Mouse (Mus musculus) myocyte (in vitro differentiated cells): ENCODE data around the gene Klhdc9. TPM values are rescaled to one million over a fixed set of nuclear protein-coding genes. Genes with fewer than 3 reads are reported as not detected.

Source experiments
- H3K27me3 ChIP-seq: one replicate; pipeline ENCODE4 v1.6.1; 2011; ENCODE audit not compliant: control insufficient read depth, insufficient read depth, insufficient read length
- H3K36me3 ChIP-seq: one replicate; pipeline ENCODE4 v1.6.1; 2011; ENCODE audit not compliant: control insufficient read depth, insufficient read depth
- H3K4me2 ChIP-seq: one replicate; pipeline ENCODE4 v1.6.1; 2011; ENCODE audit warnings: low read depth, control low read depth
- H3K4me3 ChIP-seq: one replicate; pipeline ENCODE4 v1.5.1; 2011; ENCODE audit warnings: mild to moderate bottlenecking, control low read depth, moderate library complexity
- H3K79me2 ChIP-seq: one replicate; pipeline ENCODE4 v1.6.1; 2011; ENCODE audit not compliant: control insufficient read depth, insufficient read depth
- H3ac ChIP-seq: one replicate; pipeline ENCODE4 v1.6.1; 2011; ENCODE audit not compliant: control insufficient read depth, insufficient read length
- CEBPB ChIP-seq: IDR thresholded peaks from 2 replicates; pipeline ENCODE4 v1.6.1; 2011; ENCODE audit warnings: mild to moderate bottlenecking, moderate library complexity; ENCODE audit not compliant: poor library complexity, insufficient read depth, severe bottlenecking
- E2F4 ChIP-seq: IDR thresholded peaks from one replicate; pipeline ENCODE4 v1.6.1; 2011; ENCODE audit warnings: mild to moderate bottlenecking, control low read depth, moderate library complexity; ENCODE audit not compliant: insufficient read depth
- MAX ChIP-seq: IDR thresholded peaks from one replicate; pipeline ENCODE4 v1.6.1; 2011; ENCODE audit warnings: low read depth, mild to moderate bottlenecking, control low read depth
- MYOD1 ChIP-seq, 3 experiments: IDR thresholded peaks; one replicate each; pipeline ENCODE4 v1.6.1; 2011; ENCODE audit warnings: control low read depth in 2 of 3, low read depth in 2 of 3, mild to moderate bottlenecking in 2 of 3, moderate library complexity in 1 of 3; ENCODE audit not compliant: insufficient read length in 2 of 3, control insufficient read depth in 1 of 3
- MYOG ChIP-seq, 3 experiments: IDR thresholded peaks; one replicate each; pipeline ENCODE4 v1.6.1; 2011; ENCODE audit warnings: control low read depth in 2 of 3, low read depth in 2 of 3, mild to moderate bottlenecking in 2 of 3; ENCODE audit not compliant: insufficient read length in 2 of 3, control insufficient read depth in 1 of 3, insufficient read depth in 1 of 3
- POLR2A ChIP-seq: IDR thresholded peaks from one replicate; pipeline ENCODE4 v1.6.1; 2011; ENCODE audit warnings: low read depth, mild to moderate bottlenecking, control low read depth, moderate library complexity; ENCODE audit not compliant: insufficient read length
- POLR2AphosphoS2 ChIP-seq: IDR thresholded peaks from one replicate; pipeline ENCODE4 v1.6.1; 2011; ENCODE audit warnings: low read depth, control low read depth; ENCODE audit not compliant: insufficient read length
- REST ChIP-seq: IDR thresholded peaks from one replicate; pipeline ENCODE4 v1.6.1; 2011; ENCODE audit warnings: mild to moderate bottlenecking, control low read depth, moderate library complexity; ENCODE audit not compliant: insufficient read depth, insufficient read length
- SRF ChIP-seq: IDR thresholded peaks from one replicate; pipeline ENCODE4 v1.6.1; 2011; ENCODE audit warnings: low read depth; ENCODE audit not compliant: control insufficient read depth, insufficient read length
- TCF12 ChIP-seq: IDR thresholded peaks from one replicate; pipeline ENCODE4 v1.6.1; 2011; ENCODE audit warnings: mild to moderate bottlenecking, control low read depth; ENCODE audit not compliant: poor library complexity, insufficient read depth, severe bottlenecking
- TCF3 ChIP-seq: IDR thresholded peaks from one replicate; pipeline ENCODE4 v1.6.1; 2011; ENCODE audit warnings: low read depth, control low read depth; ENCODE audit not compliant: insufficient read length
- USF1 ChIP-seq: IDR thresholded peaks from one replicate; pipeline ENCODE4 v1.6.1; 2011; ENCODE audit warnings: low read depth, mild to moderate bottlenecking, control low read depth, moderate library complexity
- polyA plus RNA-seq: library from polyadenylated mRNA; unstranded; fragments of >200 nt; fragmentation: generic; extraction: Trizol; gene quantifications from one replicate; pipeline ENCODE4 v1.2.1, GENCODE M21; 2012; ENCODE audit warnings: missing spikeins

Gene Klhdc9
- polyA plus RNA-seq, 1 experiment = not detected

DNA sequence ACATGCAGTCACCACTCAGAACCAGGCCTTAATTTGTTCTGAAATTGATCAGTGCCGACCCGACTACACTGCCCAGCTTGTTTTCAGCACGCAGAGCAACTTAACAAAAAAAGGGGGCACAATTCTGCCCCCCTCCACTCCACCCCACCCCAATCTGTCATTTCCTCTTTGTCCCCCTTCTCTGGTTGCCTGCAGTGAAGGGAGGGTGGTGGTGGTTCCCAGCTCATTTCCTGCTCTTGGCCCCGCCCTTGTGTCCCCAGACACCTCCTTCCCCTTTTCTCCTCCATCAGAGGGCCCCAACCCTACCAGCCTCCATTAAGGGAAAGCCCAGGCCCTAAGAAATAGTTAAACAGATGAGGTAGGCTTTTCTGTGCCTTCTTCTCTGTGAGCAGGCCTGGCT, 29.5 kb upstream of the Klhdc9 start:
- Histone ChIP-seq H3K4me3 (no peak overlapping the region), H3K27me3 (no peaks in the 10 kb centered on the region), H3K36me3 (no peaks in the 10 kb centered on the region), H3K79me2 (no peaks in the 10 kb centered on the region), H3ac (no peak overlapping the region), H3K4me2 (no peak overlapping the region)
- no peak for TF ChIP-seq E2F4
- no peak for TF ChIP-seq USF1
- no peak for TF ChIP-seq POLR2AphosphoS2
- no peak for TF ChIP-seq MAX
- no peak for TF ChIP-seq TCF3
- no peak for TF ChIP-seq MYOG (IDR thresholded peaks at IDR 0.05; ENCODE audit: control insufficient read depth in 1 of 3, insufficient read depth in 1 of 3, insufficient read length in 2 of 3, low read depth in 2 of 3)

DNA sequence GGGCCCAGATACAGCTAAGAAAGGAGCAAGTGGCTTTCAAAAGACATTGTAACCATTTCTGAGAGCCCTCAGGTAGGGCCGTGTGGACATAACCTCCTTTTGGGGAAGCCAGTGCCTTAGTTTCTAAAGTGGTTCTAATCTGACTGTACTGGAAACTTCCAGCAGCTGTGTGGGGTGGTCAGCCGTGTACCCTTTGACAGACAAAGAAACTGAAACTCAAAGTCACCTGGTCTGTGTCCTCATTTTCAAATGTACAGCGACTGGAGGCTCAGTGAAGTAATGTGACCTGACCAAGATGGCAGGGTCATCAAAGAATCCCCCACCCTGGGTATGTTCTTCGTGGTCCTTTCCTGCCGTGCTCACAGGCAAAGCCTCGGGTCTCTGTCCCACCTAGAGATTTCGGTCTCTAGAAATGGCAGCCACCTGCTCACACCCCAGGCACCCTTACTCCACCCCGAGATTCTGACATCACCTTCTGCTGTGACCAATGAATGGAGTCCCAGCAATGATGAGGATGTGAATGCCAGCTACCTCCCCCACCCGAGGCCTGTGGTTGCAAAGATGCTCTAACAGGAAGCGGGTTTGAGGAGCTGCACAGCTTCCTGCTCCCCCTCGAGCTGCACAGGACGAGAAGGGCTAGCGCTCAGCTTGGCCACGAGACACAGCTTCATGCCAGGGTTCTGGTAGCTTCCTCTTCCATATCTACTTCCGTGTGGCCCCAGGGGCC, 27.9 kb upstream of the Klhdc9 start, which contains the start of gene Arhgap30:
TSS of gene Arhgap30 (plus strand) at position 579 of the 727 bp plus-strand sequence.
- TF ChIP-seq E2F4 = no peak
- TF ChIP-seq MYOG (IDR thresholded peaks at IDR 0.05; ENCODE audit: control insufficient read depth in 1 of 3, insufficient read depth in 1 of 3, insufficient read length in 2 of 3, low read depth in 2 of 3) = no peak
- TF ChIP-seq TCF12 = no peak
- Histone ChIP-seq H3K4me3 (no peak within 1 kb of the TSS), H3ac (no peak within 1 kb of the TSS), H3K36me3 (no peaks in the 10 kb centered on the region), H3K79me2 (no peaks in the 10 kb centered on the region), H3K4me2 (no peak within 1 kb of the TSS), H3K27me3 (no peaks in the 10 kb centered on the region)

DNA sequence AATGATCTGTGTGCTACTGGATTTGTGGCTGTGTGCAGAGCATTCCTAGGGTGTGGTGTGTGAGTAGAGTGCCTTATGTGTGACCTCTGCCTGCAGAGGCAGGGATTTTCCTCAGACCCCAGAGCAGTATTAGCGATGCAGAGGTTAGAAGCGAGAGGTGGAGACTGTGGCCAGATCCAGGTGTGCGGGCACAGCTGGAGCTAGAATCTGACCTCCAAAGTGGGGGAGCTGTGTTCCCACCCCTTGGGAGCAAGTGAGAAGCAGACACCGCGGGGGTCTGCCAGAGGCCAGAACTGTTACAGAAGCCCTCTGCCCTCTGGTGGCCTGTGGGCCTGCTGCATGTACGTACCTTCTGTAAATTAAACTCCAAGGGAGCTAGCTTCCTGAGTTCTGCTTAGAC, 26.5 kb upstream of the Klhdc9 start:
- Histone ChIP-seq H3K4me3 (no peak overlapping the region), H3K4me2 (no peak overlapping the region)

DNA sequence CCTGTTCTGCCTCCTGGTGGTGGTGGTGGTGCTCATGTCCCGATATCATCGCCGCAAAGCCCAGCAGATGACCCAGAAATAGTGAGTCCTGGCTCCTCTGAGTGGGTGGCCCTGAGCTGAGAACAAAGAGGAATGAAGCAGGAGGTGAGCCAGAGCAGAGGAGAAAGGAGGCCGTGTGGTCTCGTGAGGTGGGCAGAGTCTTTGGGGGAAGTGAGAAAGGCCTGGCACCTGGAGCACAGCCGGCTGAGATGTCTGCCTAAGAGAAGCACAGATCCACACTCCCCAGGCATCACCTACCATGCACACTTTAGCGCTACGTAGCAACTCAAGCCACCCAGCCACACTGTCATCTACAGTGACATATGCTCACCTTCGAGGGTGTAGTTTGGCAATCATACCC, 24.6 kb upstream of the Klhdc9 start:
- no peaks in the 10 kb centered on the region for H3K36me3 ChIP-seq

More for the DNA sequence above, 26.5 kb upstream of the Klhdc9 start:
- H3K27me3 ChIP-seq = no peaks in the 10 kb centered on the region
- no peaks in the 10 kb centered on the region for H3K79me2 ChIP-seq
- no peak for TF ChIP-seq MAX
- no peak for TF ChIP-seq SRF
- TF ChIP-seq POLR2AphosphoS2 = no peak
- no peak for TF ChIP-seq MYOD1 (IDR thresholded peaks at IDR 0.05; ENCODE audit: control insufficient read depth in 1 of 3, insufficient read length in 2 of 3, low read depth in 2 of 3)
- TF ChIP-seq USF1 = no peak
- no peak for TF ChIP-seq TCF12
- no peak for TF ChIP-seq MYOG (IDR thresholded peaks at IDR 0.05; ENCODE audit: control insufficient read depth in 1 of 3, insufficient read depth in 1 of 3, insufficient read length in 2 of 3, low read depth in 2 of 3)
- no peak for TF ChIP-seq CEBPB
- no peak for TF ChIP-seq POLR2A
- TF ChIP-seq TCF3 = no peak
- TF ChIP-seq E2F4 = no peak
- TF ChIP-seq REST = no peak
- no peak overlapping the region for H3ac ChIP-seq
- H3K36me3 ChIP-seq = no peaks in the 10 kb centered on the region

DNA sequence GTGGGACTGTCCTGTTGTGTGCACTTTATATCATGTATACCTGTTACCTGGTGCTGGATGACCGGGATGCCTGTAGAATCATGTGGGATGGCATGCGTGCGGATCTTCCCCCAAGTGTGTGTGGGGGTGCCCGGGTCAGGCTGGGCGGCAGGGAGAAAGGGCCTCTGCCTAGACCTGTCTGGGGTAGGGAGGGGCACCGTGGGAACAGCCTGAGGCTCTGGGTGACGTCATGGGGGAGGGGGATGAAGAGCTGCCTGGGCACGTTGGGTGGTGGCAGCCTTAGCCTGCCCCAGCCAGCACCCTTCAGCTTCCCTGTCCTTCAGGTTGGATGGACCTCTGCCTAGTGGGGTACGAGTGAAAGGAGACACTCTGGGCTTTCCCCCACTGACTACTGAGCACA, 23.8 kb upstream of the Klhdc9 start:
- no peak overlapping the region for H3ac ChIP-seq
- H3K27me3 ChIP-seq = no peaks in the 10 kb centered on the region
- H3K4me2 ChIP-seq = no peak overlapping the region
- no peaks in the 10 kb centered on the region for H3K79me2 ChIP-seq
- H3K4me3 ChIP-seq = no peak overlapping the region
- H3K36me3 ChIP-seq = no peaks in the 10 kb centered on the region
- TF ChIP-seq POLR2AphosphoS2 = no peak
- TF ChIP-seq MYOG (IDR thresholded peaks at IDR 0.05; ENCODE audit: control insufficient read depth in 1 of 3, insufficient read depth in 1 of 3, insufficient read length in 2 of 3, low read depth in 2 of 3) = no peak
- TF ChIP-seq CEBPB = no peak
- TF ChIP-seq MYOD1 (IDR thresholded peaks at IDR 0.05; ENCODE audit: control insufficient read depth in 1 of 3, insufficient read length in 2 of 3, low read depth in 2 of 3) = no peak
- no peak for TF ChIP-seq TCF12
- no peak for TF ChIP-seq REST

More for the DNA sequence above, 24.6 kb upstream of the Klhdc9 start:
- no peaks in the 10 kb centered on the region for H3K79me2 ChIP-seq
- H3K4me2 ChIP-seq = no peak overlapping the region
- H3ac ChIP-seq = no peak overlapping the region
- H3K4me3 ChIP-seq = no peak overlapping the region
- TF ChIP-seq MYOD1 (IDR thresholded peaks at IDR 0.05; ENCODE audit: control insufficient read depth in 1 of 3, insufficient read length in 2 of 3, low read depth in 2 of 3) (no peak), SRF (no peak), USF1 (no peak), REST (no peak), MAX (no peak), POLR2A (no peak), POLR2AphosphoS2 (no peak), MYOG (IDR thresholded peaks at IDR 0.05; ENCODE audit: control insufficient read depth in 1 of 3, insufficient read depth in 1 of 3, insufficient read length in 2 of 3, low read depth in 2 of 3) (no peak), TCF12 (no peak), CEBPB (no peak), TCF3 (no peak), E2F4 (no peak)
- H3K27me3 ChIP-seq = no peaks in the 10 kb centered on the region
